Mouse (Mus musculus): ENCODE measurements around the gene Stat5b.

DNA sequence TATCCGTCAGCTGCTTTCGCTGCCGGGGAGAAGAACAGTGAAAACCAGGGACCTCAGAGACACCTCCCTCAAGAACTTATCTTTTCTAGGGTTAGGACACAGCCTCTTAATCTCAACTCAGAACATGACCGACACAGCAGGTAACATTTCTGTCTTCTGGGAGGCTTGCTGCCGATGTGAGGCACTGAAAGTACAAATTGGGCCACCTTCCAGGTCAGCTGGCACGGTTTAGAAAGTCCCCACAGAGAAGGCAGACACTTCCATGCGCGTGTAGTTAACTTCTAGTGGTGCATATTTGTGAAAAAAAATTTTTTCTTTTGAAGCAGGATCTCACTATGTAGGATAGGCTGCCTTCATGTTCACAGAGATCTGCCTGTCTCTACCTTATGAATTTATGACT is 66.2 kb downstream of the Stat5b start:
- TF ChIP-seq CTCF (IDR thresholded peaks at IDR 0.05; ENCODE audit: control insufficient read depth, insufficient read depth, low read length) (no peak), POLR2A (IDR thresholded peaks at IDR 0.05; ENCODE audit: borderline replicate concordance, control insufficient read depth, low read depth, low read length) (no peak)
